Mouse (Mus musculus): Measurements from ENCODE around the gene Kdm7a. TPM values are rescaled to one million over a fixed set of nuclear protein-coding genes. Genes with fewer than 3 reads are reported as not detected.

Kdm7a gene
- 5.5 TPM in 2 replicates for polyA plus RNA-seq (2014; fragmentation: Nextera tagmentation; extraction: Ambion mirVana)

- Histone ChIP-seq H3K4me1 (replicated peaks; ENCODE audit: control insufficient read depth, insufficient read depth, low read length) (peaks cover 16% of the 10 kb centered on the region), H3K27ac (peak within 1 kb of the TSS; percentile 97), H3K4me3 (replicated peaks; ENCODE audit: low read length) (peak within 1 kb of the TSS; percentile 98), H3K4me2 (replicated peaks) (peak within 1 kb of the TSS; percentile 88), H3K27me3 (ENCODE audit: control insufficient read depth, insufficient read depth, low read length) (no peaks in the 10 kb centered on the region), H3K9ac (peak within 1 kb of the TSS; percentile 99), H3K9me3 (ENCODE audit: control insufficient read depth, low read length) (no peaks in the 10 kb centered on the region), H3K36me3 (replicated peaks; ENCODE audit: control insufficient read depth, insufficient read depth) (no peaks in the 10 kb centered on the region)
- ATAC-seq (ENCODE audit: low FRiP score) (peak; percentile 86), DNase-seq (ENCODE audit: low spot score) (peak; percentile 92)
- under 1% methylated on average over 111 of the region's 124 CpGs for WGBS
These were observed at the start of gene Kdm7a for GRCm38 (mm10) chr6:39206581-39207461. Gene Kdm7a, minus strand, starts transcription at chr6:39206789.

GRCm38 (mm10) chr6:39255271-39255670 lies 48.7 kb upstream of the Kdm7a start:
- H3K4me1 ChIP-seq (replicated peaks; ENCODE audit: control insufficient read depth, insufficient read depth, low read length) = peaks cover 6% of the 10 kb centered on the region; the same call in 1 of the 2 replicates
- ATAC-seq (ENCODE audit: low FRiP score) = no peak

GRCm38 (mm10) chr6:39250055-39250454 lies 43.5 kb upstream of the Kdm7a start:
- H3K4me2 ChIP-seq (replicated peaks) = no peak overlapping the region

More at GRCm38 (mm10) chr6:39255271-39255670, 48.7 kb upstream of the Kdm7a start:
- Histone ChIP-seq H3K4me2 (replicated peaks) (no peak overlapping the region), H3K27ac (no peak overlapping the region), H3K36me3 (replicated peaks; ENCODE audit: control insufficient read depth, insufficient read depth) (no peaks in the 10 kb centered on the region), H3K27me3 (ENCODE audit: control insufficient read depth, insufficient read depth, low read length) (0 out of 2 replicates have a peak, but pooled peaks cover 3% of the 10 kb centered on the region), H3K9me3 (ENCODE audit: control insufficient read depth, low read length) (no peaks in the 10 kb centered on the region), H3K4me3 (replicated peaks; ENCODE audit: low read length) (no peak overlapping the region), H3K9ac (no peak overlapping the region)
- 61% methylated on average over 8 of the region's 8 CpGs for WGBS
- no peak for DNase-seq (ENCODE audit: low spot score)

GRCm38 (mm10) chr6:39249176-39249770 lies 42.7 kb upstream of the Kdm7a start:
- no peaks in the 10 kb centered on the region for H3K36me3 ChIP-seq (replicated peaks; ENCODE audit: control insufficient read depth, insufficient read depth)
- no peaks in the 10 kb centered on the region for H3K9me3 ChIP-seq (ENCODE audit: control insufficient read depth, low read length)
- H3K27ac ChIP-seq = no peak overlapping the region
- no peak overlapping the region for H3K9ac ChIP-seq
- no peak overlapping the region for H3K4me2 ChIP-seq (replicated peaks)
- ATAC-seq (ENCODE audit: low FRiP score) (no peak), DNase-seq (ENCODE audit: low spot score) (no peak)
- H3K27me3 ChIP-seq (ENCODE audit: control insufficient read depth, insufficient read depth, low read length) = no peaks in the 10 kb centered on the region
- H3K4me1 ChIP-seq (replicated peaks; ENCODE audit: control insufficient read depth, insufficient read depth, low read length) = no peaks in the 10 kb centered on the region
- no peak overlapping the region for H3K4me3 ChIP-seq (replicated peaks; ENCODE audit: low read length)
- 55% methylated on average over 16 of the region's 16 CpGs for WGBS

More at GRCm38 (mm10) chr6:39250055-39250454, 43.5 kb upstream of the Kdm7a start:
- Histone ChIP-seq H3K27me3 (ENCODE audit: control insufficient read depth, insufficient read depth, low read length) (no peaks in the 10 kb centered on the region), H3K27ac (no peak overlapping the region), H3K4me1 (replicated peaks; ENCODE audit: control insufficient read depth, insufficient read depth, low read length) (no peaks in the 10 kb centered on the region), H3K4me3 (replicated peaks; ENCODE audit: low read length) (no peak overlapping the region), H3K36me3 (replicated peaks; ENCODE audit: control insufficient read depth, insufficient read depth) (no peaks in the 10 kb centered on the region), H3K9me3 (ENCODE audit: control insufficient read depth, low read length) (no peaks in the 10 kb centered on the region), H3K9ac (no peak overlapping the region)
- ATAC-seq (ENCODE audit: low FRiP score) (no peak), DNase-seq (ENCODE audit: low spot score) (no peak)
- 91% methylated on average over 2 of the region's 2 CpGs for WGBS

GRCm38 (mm10) chr6:39244066-39244465 lies 37.5 kb upstream of the Kdm7a start:
- ATAC-seq (ENCODE audit: low FRiP score) = no peak
- WGBS = 68% methylated on average over 9 of the region's 9 CpGs
- H3K36me3 ChIP-seq (replicated peaks; ENCODE audit: control insufficient read depth, insufficient read depth) = no peaks in the 10 kb centered on the region
- H3K9ac ChIP-seq = no peak overlapping the region
- H3K4me2 ChIP-seq (replicated peaks) = no peak overlapping the region
- no peaks in the 10 kb centered on the region for H3K27me3 ChIP-seq (ENCODE audit: control insufficient read depth, insufficient read depth, low read length)
- H3K27ac ChIP-seq = 0 out of 2 replicates have a peak overlapping the region, but pooled peaks have one; percentile 72
- peaks cover 17% of the 10 kb centered on the region for H3K4me1 ChIP-seq (replicated peaks; ENCODE audit: control insufficient read depth, insufficient read depth, low read length)
- no peaks in the 10 kb centered on the region for H3K9me3 ChIP-seq (ENCODE audit: control insufficient read depth, low read length)
- no peak for DNase-seq (ENCODE audit: low spot score)
- H3K4me3 ChIP-seq (replicated peaks; ENCODE audit: low read length) = no peak overlapping the region

- WGBS = 76% methylated on average over 8 of the region's 8 CpGs
- Histone ChIP-seq H3K27me3 (ENCODE audit: control insufficient read depth, insufficient read depth, low read length) (no peaks in the 10 kb centered on the region), H3K9ac (no peak overlapping the region), H3K4me3 (replicated peaks; ENCODE audit: low read length) (no peak overlapping the region), H3K36me3 (replicated peaks; ENCODE audit: control insufficient read depth, insufficient read depth) (no peaks in the 10 kb centered on the region), H3K9me3 (ENCODE audit: control insufficient read depth, low read length) (no peaks in the 10 kb centered on the region), H3K27ac (peak overlapping the region; percentile 72), H3K4me1 (replicated peaks; ENCODE audit: control insufficient read depth, insufficient read depth, low read length) (peaks cover 17% of the 10 kb centered on the region), H3K4me2 (replicated peaks) (no peak overlapping the region)
- DNase-seq (ENCODE audit: low spot score) (no peak), ATAC-seq (ENCODE audit: low FRiP score) (no peak)
These were observed 36.9 kb upstream of the Kdm7a start for GRCm38 (mm10) chr6:39243511-39243961.

GRCm38 (mm10) chr6:39242718-39243471 lies 36.3 kb upstream of the Kdm7a start:
- ATAC-seq (ENCODE audit: low FRiP score) (peak; percentile 90), DNase-seq (ENCODE audit: low spot score) (peak; percentile 86)
- WGBS = 44% methylated on average over 8 of the region's 8 CpGs

GRCm38 (mm10) chr6:39241421-39241891 lies 34.9 kb upstream of the Kdm7a start:
- peaks cover 17% of the 10 kb centered on the region for H3K4me1 ChIP-seq (replicated peaks; ENCODE audit: control insufficient read depth, insufficient read depth, low read length)
- H3K27me3 ChIP-seq (ENCODE audit: control insufficient read depth, insufficient read depth, low read length) = no peaks in the 10 kb centered on the region
- 0 out of 2 replicates have a peak, but pooled peaks have one; percentile 19 for ATAC-seq (ENCODE audit: low FRiP score)
- no peaks in the 10 kb centered on the region for H3K36me3 ChIP-seq (replicated peaks; ENCODE audit: control insufficient read depth, insufficient read depth)
- no peaks in the 10 kb centered on the region for H3K9me3 ChIP-seq (ENCODE audit: control insufficient read depth, low read length)
- WGBS = 74% methylated on average over 4 of the region's 4 CpGs
- no peak overlapping the region for H3K4me3 ChIP-seq (replicated peaks; ENCODE audit: low read length)
- no peak overlapping the region for H3K27ac ChIP-seq
- H3K4me2 ChIP-seq (replicated peaks) = no peak overlapping the region
- DNase-seq (ENCODE audit: low spot score) = no peak
- no peak overlapping the region for H3K9ac ChIP-seq

More at GRCm38 (mm10) chr6:39242718-39243471, 36.3 kb upstream of the Kdm7a start:
- no peak overlapping the region for H3K4me2 ChIP-seq (replicated peaks)
- no peaks in the 10 kb centered on the region for H3K36me3 ChIP-seq (replicated peaks; ENCODE audit: control insufficient read depth, insufficient read depth)
- H3K4me1 ChIP-seq (replicated peaks; ENCODE audit: control insufficient read depth, insufficient read depth, low read length) = peaks cover 17% of the 10 kb centered on the region
- H3K9ac ChIP-seq = no peak overlapping the region
- no peak overlapping the region for H3K4me3 ChIP-seq (replicated peaks; ENCODE audit: low read length)
- H3K9me3 ChIP-seq (ENCODE audit: control insufficient read depth, low read length) = no peaks in the 10 kb centered on the region
- H3K27ac ChIP-seq = peak overlapping the region; percentile 72
- H3K27me3 ChIP-seq (ENCODE audit: control insufficient read depth, insufficient read depth, low read length) = no peaks in the 10 kb centered on the region

All from hindbrain, embryonic 14.5 days (tissue).